Mouse (Mus musculus) hindbrain, embryonic 15.5 days (tissue): ENCODE results near the gene Rbpj. TPM values are rescaled to one million over a fixed set of nuclear protein-coding genes. Genes with fewer than 3 reads are reported as not detected.

Source experiments
- ATAC-seq: fragments of 200-750 bp; cut with Nextera tagmentation; 2 replicates; pipeline ENCODE4 v1.8.0; 2017; ENCODE audit warnings: low read depth, moderate number of reproducible peaks, moderate TSS enrichment; ENCODE audit not compliant: low FRiP score
- H3K27ac ChIP-seq: fragments of 300-500 bp; sonication (generic); replicated peaks from 2 replicates; pipeline ENCODE4 v1.5.1; 2015; ENCODE audit warnings: mild to moderate bottlenecking, inconsistent platforms
- H3K27me3 ChIP-seq: fragments of 300-500 bp; sonication (generic); 2 replicates; pipeline ENCODE4 v1.6.1; 2015; ENCODE audit warnings: control low read depth, inconsistent platforms
- H3K36me3 ChIP-seq: fragments of 300-500 bp; sonication (generic); 2 replicates; pipeline ENCODE4 v1.6.1; 2015; ENCODE audit warnings: control low read depth, inconsistent platforms
- H3K4me1 ChIP-seq: fragments of 300-500 bp; sonication (generic); replicated peaks from 2 replicates; pipeline ENCODE4 v1.6.1; 2015; ENCODE audit warnings: control low read depth, inconsistent platforms
- H3K4me2 ChIP-seq: fragments of 300-500 bp; sonication (generic); 2 replicates; pipeline ENCODE4 v1.6.1; 2015; ENCODE audit warnings: moderate library complexity, mild to moderate bottlenecking, inconsistent platforms
- H3K4me3 ChIP-seq: fragments of 300-500 bp; sonication (generic); 2 replicates; pipeline ENCODE4 v1.5.1; 2015; ENCODE audit warnings: mild to moderate bottlenecking, inconsistent platforms
- H3K9ac ChIP-seq: fragments of 300-500 bp; sonication (generic); 2 replicates; pipeline ENCODE4 v1.6.1; 2015; ENCODE audit warnings: inconsistent platforms
- H3K9me3 ChIP-seq: fragments of 300-500 bp; sonication (generic); 2 replicates; pipeline ENCODE4 v1.6.1; 2016; ENCODE audit warnings: control low read depth, inconsistent platforms
- WGBS: fragments of 180-500 bp; shearing (Covaris S2); methylation state at CpG from one replicate; pipeline ENCODE4 v1.1.7; 2015; 5-methylcytosine and 5-hydroxymethylcytosine counted together
- polyA plus RNA-seq: library from polyadenylated mRNA; unstranded; fragments of >200 nt; fragmentation: Nextera tagmentation; extraction: Ambion mirVana; gene quantifications from 2 replicates; pipeline ENCODE4 v1.2.1, GENCODE M21; 2015

Gene Rbpj
- polyA plus RNA-seq, 1 experiment from 2014 or later, result 28.0 TPM

DNA sequence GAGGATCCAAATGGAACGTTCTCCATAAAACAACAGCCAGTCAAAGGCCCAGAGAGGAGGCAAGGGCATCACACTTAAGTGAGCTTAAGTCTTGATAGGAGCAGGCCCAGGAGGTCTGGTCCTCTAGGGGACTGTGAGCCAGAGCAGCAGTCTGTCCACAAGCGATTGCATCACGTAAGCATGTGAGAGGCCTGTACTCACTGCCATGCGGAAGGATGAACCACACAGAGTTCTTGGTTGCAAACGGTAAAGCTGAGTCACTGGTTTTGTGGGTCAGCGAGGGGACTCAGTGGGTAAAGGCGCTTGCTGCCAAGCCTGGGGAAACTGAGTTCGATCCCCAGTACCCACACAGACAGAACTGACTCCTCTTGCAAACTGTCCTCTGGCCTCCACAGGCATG lies 14.1 kb upstream of the Rbpj start:
- Histone ChIP-seq H3K9ac (no peak overlapping the region), H3K9me3 (no peaks in the 10 kb centered on the region), H3K27ac (no peak overlapping the region), H3K4me1 (no peaks in the 10 kb centered on the region), H3K36me3 (no peaks in the 10 kb centered on the region), H3K27me3 (no peaks in the 10 kb centered on the region), H3K4me2 (no peak overlapping the region), H3K4me3 (no peak overlapping the region)
- no peak for ATAC-seq
- 92% methylated on average over 8 of the region's 8 CpGs for WGBS

DNA sequence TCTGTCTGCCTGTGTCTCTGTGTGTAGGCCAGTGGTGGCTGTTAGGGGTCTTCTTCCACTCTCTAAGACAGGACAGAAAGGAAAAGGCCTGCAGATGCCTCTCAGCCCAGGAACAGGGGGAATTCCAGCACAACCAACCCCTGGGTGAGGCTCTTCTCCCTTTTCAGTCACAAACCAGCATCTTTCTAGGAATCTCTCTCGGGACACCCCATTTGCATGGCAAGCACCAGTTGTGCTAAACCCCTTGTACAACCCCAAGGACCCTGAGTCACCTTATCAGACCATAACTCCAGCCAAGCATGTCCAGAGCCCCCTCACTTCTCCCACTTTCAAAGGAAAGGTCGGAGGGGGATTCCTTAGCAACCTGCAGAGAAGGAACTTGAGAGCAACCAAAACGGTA lies 13.0 kb upstream of the Rbpj start:
- ATAC-seq, result no peak

DNA sequence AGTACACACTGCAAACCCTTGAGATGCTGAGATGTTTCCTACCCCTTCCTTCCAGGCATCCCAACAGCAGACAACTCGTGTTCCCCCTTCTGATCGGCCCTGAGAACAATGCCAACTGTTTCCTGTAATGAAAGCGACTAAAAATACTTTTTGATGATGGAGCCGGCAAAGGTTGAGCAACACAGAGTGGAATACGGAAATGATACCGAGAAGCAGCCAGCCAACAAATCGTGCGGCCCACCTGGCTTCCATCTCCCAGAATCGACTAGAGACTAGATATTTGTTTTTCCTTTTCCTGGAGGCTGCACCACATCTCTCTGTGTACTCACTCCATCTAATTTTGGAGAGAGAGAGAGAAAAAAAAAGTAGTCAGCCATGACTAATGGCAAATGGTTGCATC lies 11.2 kb upstream of the Rbpj start:
- H3K4me2 ChIP-seq, result no peak overlapping the region
- H3K4me3 ChIP-seq, result no peak overlapping the region
- no peaks in the 10 kb centered on the region for H3K36me3 ChIP-seq
- no peak overlapping the region for H3K27ac ChIP-seq
- ATAC-seq, result no peak
- no peaks in the 10 kb centered on the region for H3K9me3 ChIP-seq
- WGBS, result 86% methylated on average over 9 of the region's 9 CpGs
- H3K27me3 ChIP-seq, result no peaks in the 10 kb centered on the region
- no peak overlapping the region for H3K9ac ChIP-seq
- no peaks in the 10 kb centered on the region for H3K4me1 ChIP-seq

More for the DNA sequence above, 13.0 kb upstream of the Rbpj start:
- no peak overlapping the region for H3K4me2 ChIP-seq
- H3K27ac ChIP-seq, result no peak overlapping the region
- no peaks in the 10 kb centered on the region for H3K9me3 ChIP-seq
- WGBS, result 65% methylated on average over 3 of the region's 3 CpGs
- H3K27me3 ChIP-seq, result no peaks in the 10 kb centered on the region
- no peak overlapping the region for H3K4me3 ChIP-seq
- no peaks in the 10 kb centered on the region for H3K4me1 ChIP-seq
- no peak overlapping the region for H3K9ac ChIP-seq
- no peaks in the 10 kb centered on the region for H3K36me3 ChIP-seq

- no peak overlapping the region for H3K9ac ChIP-seq
- H3K9me3 ChIP-seq, result no peaks in the 10 kb centered on the region
- no peak for ATAC-seq
- 94% methylated on average over 5 of the region's 5 CpGs for WGBS
- H3K27me3 ChIP-seq, result no peaks in the 10 kb centered on the region
- H3K27ac ChIP-seq, result no peak overlapping the region
- H3K4me1 ChIP-seq, result no peaks in the 10 kb centered on the region
- no peak overlapping the region for H3K4me3 ChIP-seq
- no peaks in the 10 kb centered on the region for H3K36me3 ChIP-seq
- H3K4me2 ChIP-seq, result no peak overlapping the region
These were observed 10.5 kb upstream of the Rbpj start for GRCm38 (mm10) chr5:53455459-53455858.

DNA sequence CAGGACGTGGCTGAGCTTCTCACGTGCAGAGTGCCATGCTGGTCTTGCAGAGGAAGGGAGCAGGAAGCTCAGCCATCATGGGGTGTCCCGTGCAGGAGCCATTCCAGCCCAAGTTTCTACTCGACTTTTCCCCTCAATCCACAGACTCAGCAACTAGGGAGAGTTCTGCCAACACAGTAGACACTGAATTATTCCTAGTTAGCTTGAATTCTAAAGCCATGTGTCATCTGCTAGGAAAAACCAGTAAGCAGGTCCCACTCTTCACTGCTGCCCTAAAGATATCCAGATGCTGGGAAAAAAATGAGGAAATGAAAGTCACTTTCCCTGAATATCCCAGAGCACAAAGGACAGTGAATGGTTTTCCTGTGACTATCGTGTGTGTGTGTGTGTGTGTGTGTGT lies 5.8 kb upstream of the Rbpj start:
- no peaks in the 10 kb centered on the region for H3K27me3 ChIP-seq
- 76% methylated on average over 5 of the region's 5 CpGs for WGBS
- no peaks in the 10 kb centered on the region for H3K9me3 ChIP-seq
- no peaks in the 10 kb centered on the region for H3K4me1 ChIP-seq
- H3K4me2 ChIP-seq, result no peak overlapping the region
- H3K4me3 ChIP-seq, result no peak overlapping the region
- no peaks in the 10 kb centered on the region for H3K36me3 ChIP-seq
- ATAC-seq, result no peak
- no peak overlapping the region for H3K27ac ChIP-seq
- no peak overlapping the region for H3K9ac ChIP-seq

- WGBS, result 87% methylated on average over 11 of the region's 11 CpGs
- no peak overlapping the region for H3K9ac ChIP-seq
- no peaks in the 10 kb centered on the region for H3K9me3 ChIP-seq
- no peaks in the 10 kb centered on the region for H3K4me1 ChIP-seq
- H3K27ac ChIP-seq, result no peak overlapping the region
- no peaks in the 10 kb centered on the region for H3K27me3 ChIP-seq
- no peak overlapping the region for H3K4me2 ChIP-seq
- no peak for ATAC-seq
- no peaks in the 10 kb centered on the region for H3K36me3 ChIP-seq
- H3K4me3 ChIP-seq, result no peak overlapping the region
These were observed 2.6 kb upstream of the Rbpj start for GRCm38 (mm10) chr5:53463098-53464018.

DNA sequence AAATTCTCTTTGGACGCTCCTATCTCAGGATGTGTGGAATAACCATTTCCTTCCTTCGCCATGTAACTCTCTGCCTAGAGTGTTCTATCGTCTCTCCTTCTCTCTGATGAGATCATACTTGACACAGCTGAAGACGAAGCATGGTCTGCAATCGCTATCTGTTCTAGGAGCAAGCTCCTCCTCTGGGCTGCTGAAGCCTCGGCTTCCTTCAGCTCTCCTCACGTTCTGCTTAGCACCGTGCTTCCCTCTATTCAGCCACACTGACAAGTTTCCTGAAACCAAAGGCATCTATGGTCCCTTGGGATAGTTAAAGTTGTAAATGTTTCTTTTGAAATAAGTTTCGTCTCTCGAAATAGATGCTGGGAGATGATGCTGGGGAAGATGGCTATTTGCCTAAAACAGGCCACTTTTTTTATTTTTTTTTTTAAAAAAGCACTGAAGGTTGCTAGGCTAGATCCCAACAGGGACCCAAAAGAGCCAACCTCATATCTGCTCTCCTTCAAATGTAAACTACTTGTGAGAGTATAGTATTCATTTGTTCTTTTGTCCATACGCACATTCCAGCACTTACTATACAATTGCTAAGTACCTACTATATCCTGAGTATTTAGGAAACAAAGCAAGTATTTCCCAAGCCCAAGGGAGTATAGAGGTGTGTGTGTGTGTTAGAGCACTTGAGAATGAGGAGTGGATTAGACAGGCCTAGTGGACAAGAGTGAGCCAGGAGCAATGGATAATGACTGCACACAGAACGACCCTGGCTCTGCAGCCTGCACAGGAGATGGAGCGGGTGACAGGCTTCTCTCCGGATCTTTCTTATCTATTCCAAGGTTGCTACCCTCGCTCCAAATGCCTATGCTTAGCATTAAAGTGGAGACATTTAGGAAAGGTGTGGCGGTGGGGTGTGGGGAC lies 726 bp downstream of the Rbpj start:
- Histone ChIP-seq H3K27me3 (no peaks in the 10 kb centered on the region), H3K9me3 (no peaks in the 10 kb centered on the region), H3K4me2 (no peak overlapping the region), H3K36me3 (no peaks in the 10 kb centered on the region), H3K27ac (no peak overlapping the region), H3K4me1 (peaks cover 6% of the 10 kb centered on the region; the same call in 1 of the 2 replicates), H3K9ac (no peak overlapping the region), H3K4me3 (no peak overlapping the region)
- 85% methylated on average over 16 of the region's 16 CpGs for WGBS
- ATAC-seq, result no peak

- ATAC-seq, result no peak
- WGBS, result 72% methylated on average over 9 of the region's 9 CpGs
- H3K9ac ChIP-seq, result no peak overlapping the region
- no peak overlapping the region for H3K27ac ChIP-seq
- no peak overlapping the region for H3K4me3 ChIP-seq
- no peaks in the 10 kb centered on the region for H3K27me3 ChIP-seq
- no peak overlapping the region for H3K4me2 ChIP-seq
- H3K36me3 ChIP-seq, result no peaks in the 10 kb centered on the region
- H3K9me3 ChIP-seq, result no peaks in the 10 kb centered on the region
- peaks cover 6% of the 10 kb centered on the region; the same call in 1 of the 2 replicates for H3K4me1 ChIP-seq
These were observed 1.6 kb downstream of the Rbpj start for GRCm38 (mm10) chr5:53467602-53468001.

DNA sequence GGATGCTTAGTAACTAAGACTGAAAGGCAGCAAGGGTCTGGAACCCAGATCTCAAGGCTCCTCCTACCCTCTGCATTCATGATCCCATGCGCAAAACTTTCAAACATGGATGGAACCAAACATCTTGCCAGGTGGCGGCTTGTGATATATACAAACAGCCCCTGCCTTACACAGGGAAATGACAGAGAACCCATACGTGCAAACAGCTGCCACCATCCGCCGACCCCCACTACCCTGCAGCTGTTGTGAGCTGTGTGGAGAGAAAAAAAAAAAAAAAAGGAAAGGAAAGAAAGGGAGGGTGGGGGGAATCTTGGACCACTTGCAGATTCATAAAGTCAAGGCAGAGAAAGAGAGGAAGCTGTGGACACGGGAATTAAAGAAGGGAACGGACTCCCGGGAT lies 2.4 kb downstream of the Rbpj start:
- H3K9me3 ChIP-seq, result no peaks in the 10 kb centered on the region
- no peak overlapping the region for H3K27ac ChIP-seq
- H3K4me1 ChIP-seq, result peaks cover 6% of the 10 kb centered on the region; the same call in 1 of the 2 replicates
- H3K9ac ChIP-seq, result no peak overlapping the region
- H3K36me3 ChIP-seq, result no peaks in the 10 kb centered on the region
- no peak for ATAC-seq
- WGBS, result 54% methylated on average over 8 of the region's 8 CpGs
- H3K4me2 ChIP-seq, result no peak overlapping the region
- H3K27me3 ChIP-seq, result no peaks in the 10 kb centered on the region
- no peak overlapping the region for H3K4me3 ChIP-seq

DNA sequence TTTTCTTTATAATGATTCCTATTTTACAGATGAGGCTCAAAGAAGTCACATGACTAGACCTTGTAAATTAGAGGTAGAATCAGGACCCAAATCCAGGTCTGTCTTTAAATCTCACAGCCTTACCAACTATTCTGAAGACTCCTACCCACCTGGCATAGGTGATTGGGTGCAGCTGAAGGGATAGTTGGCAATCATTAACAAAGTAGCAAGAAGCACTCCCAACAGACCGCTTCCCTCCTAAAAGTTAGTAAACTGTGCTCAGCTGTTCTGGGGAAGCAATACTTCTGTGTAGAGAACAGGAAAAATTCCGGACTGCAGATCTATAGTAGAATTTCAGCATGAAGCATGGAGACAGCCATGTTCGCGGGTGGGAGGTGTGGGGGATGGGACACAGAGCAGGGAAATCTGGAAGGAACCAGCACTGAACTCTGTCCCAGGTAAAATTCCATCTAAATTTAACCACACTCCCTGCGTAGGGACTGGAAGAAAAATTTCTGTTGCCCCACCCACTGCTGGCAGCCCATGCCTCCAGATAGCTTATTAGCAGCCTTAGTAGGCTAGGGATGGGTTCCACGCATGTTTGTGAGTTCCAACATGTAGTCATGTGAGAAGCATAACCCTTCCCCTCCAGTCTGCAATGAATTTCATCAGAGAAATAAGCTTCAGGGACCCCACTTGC lies 3.3 kb downstream of the Rbpj start:
- no peak overlapping the region for H3K4me3 ChIP-seq
- no peak for ATAC-seq
- H3K27ac ChIP-seq, result no peak overlapping the region
- 81% methylated on average over 6 of the region's 6 CpGs for WGBS
- no peaks in the 10 kb centered on the region for H3K36me3 ChIP-seq
- no peak overlapping the region for H3K4me2 ChIP-seq
- H3K27me3 ChIP-seq, result no peaks in the 10 kb centered on the region
- no peaks in the 10 kb centered on the region for H3K9me3 ChIP-seq
- H3K4me1 ChIP-seq, result peaks cover 6% of the 10 kb centered on the region; the same call in 1 of the 2 replicates
- no peak overlapping the region for H3K9ac ChIP-seq

DNA sequence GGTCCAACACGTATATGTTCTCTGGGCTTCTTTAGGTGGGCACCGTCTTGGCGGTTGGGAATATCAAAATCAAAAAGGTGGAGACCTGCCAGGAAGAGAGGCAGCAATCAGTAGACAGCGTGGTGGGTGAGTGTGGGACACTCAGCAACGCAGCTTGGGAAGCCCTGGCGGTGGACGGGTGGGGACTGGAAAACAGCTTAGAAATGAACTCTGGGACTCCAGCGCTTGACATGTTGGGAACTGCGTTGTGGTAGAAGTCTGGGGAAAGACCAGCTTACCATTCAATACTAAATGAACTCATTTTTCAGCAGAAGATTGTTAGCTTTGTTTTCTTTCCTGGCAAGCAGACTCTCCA lies 3.8 kb downstream of the Rbpj start:
- no peaks in the 10 kb centered on the region for H3K9me3 ChIP-seq
- H3K27ac ChIP-seq, result no peak overlapping the region
- H3K4me3 ChIP-seq, result no peak overlapping the region
- H3K27me3 ChIP-seq, result no peaks in the 10 kb centered on the region
- H3K36me3 ChIP-seq, result no peaks in the 10 kb centered on the region
- no peak overlapping the region for H3K4me2 ChIP-seq
- H3K9ac ChIP-seq, result no peak overlapping the region
- WGBS, result 63% methylated on average over 9 of the region's 9 CpGs
- peaks cover 6% of the 10 kb centered on the region; the same call in 1 of the 2 replicates for H3K4me1 ChIP-seq
- ATAC-seq, result no peak
